9 mouse cellular contexts compared by ENCODE assay signal in genomic region chr1:193200640-193201382, GRCm38 (mm10). TPM values are rescaled to one million over a fixed set of nuclear protein-coding genes. Genes with fewer than 3 reads are reported as not detected.
DNase-seq lines count a peak whose midpoint lies in the region; ATAC-seq and TF ChIP-seq lines count a peak whose summit lies in the region.
"Had no signal": no experiment of that assay in that cellular context is flagged by ENCODE, and none has a peak within 500 bp of the region (broad histone marks: within the 10 kb centered on the region; RNA-seq: fewer than 3 reads in every experiment).

No protein-coding gene starts in this region.

- no peak for ATAC-seq in lung, postnatal 0 days
- no peak for ATAC-seq in forebrain, embryonic 13.5 days
- ATAC-seq: hindbrain, postnatal 0 days had no signal

- peak overlapping the region; percentile 95 for H3K27ac ChIP-seq in bone marrow, adult 2 months (ENCODE audit: control insufficient read depth, insufficient read depth, low read depth, low read length, poor library complexity)
- H3K27ac ChIP-seq in lung, postnatal 0 days (ENCODE audit: low read length), result peak overlapping the region; percentile 26; the same call in 1 of the 2 replicates
- no peak overlapping the region for H3K27ac ChIP-seq in limb, embryonic 10.5 days
- H3K27ac ChIP-seq in forebrain, embryonic 13.5 days, result no peak overlapping the region
- H3K27ac ChIP-seq: hindbrain, postnatal 0 days; limb, embryonic 12.5 days had no signal

- H3K9ac ChIP-seq in lung, postnatal 0 days (replicated peaks; ENCODE audit: low read depth), result no peak overlapping the region
- no peak overlapping the region for H3K9ac ChIP-seq in forebrain, embryonic 13.5 days
- H3K9ac ChIP-seq: limb, embryonic 12.5 days had no signal

- TF ChIP-seq EP300 in lung, postnatal 0 days (IDR thresholded peaks at IDR 0.05), result no peak

- H3K27me3 ChIP-seq in lung, postnatal 0 days (replicated peaks; ENCODE audit: insufficient read depth, low read length), result no peaks in the 10 kb centered on the region
- no peaks in the 10 kb centered on the region for H3K27me3 ChIP-seq in limb, embryonic 10.5 days (ENCODE audit: low read depth, poor library complexity, severe bottlenecking)
- no peaks in the 10 kb centered on the region for H3K27me3 ChIP-seq in forebrain, embryonic 13.5 days
- H3K27me3 ChIP-seq: limb, embryonic 12.5 days had no signal

- TF ChIP-seq POLR2A in bone marrow, adult 2 months (IDR thresholded peaks at IDR 0.05; ENCODE audit: borderline replicate concordance, control insufficient read depth, low read depth, low read length), result no peak

- peaks cover 2% of the 10 kb centered on the region; the same call in 1 of the 2 replicates for H3K4me1 ChIP-seq in bone marrow, adult 2 months (ENCODE audit: control insufficient read depth, insufficient read depth, low read length)
- H3K4me1 ChIP-seq in lung, postnatal 0 days (ENCODE audit: insufficient read depth, low read depth, low read length), result no peaks in the 10 kb centered on the region
- H3K4me1 ChIP-seq in limb, embryonic 10.5 days, result 0 out of 2 replicates have a peak, but pooled peaks cover 6% of the 10 kb centered on the region
- H3K4me1 ChIP-seq in forebrain, embryonic 13.5 days, result no peaks in the 10 kb centered on the region
- H3K4me1 ChIP-seq: limb, embryonic 12.5 days had no signal

- H3K9me3 ChIP-seq in lung, postnatal 0 days (ENCODE audit: low read length), result no peaks in the 10 kb centered on the region
- H3K9me3 ChIP-seq in limb, embryonic 10.5 days (replicated peaks), result no peaks in the 10 kb centered on the region
- H3K9me3 ChIP-seq in forebrain, embryonic 13.5 days (replicated peaks), result no peaks in the 10 kb centered on the region
- H3K9me3 ChIP-seq: limb, embryonic 12.5 days had no signal

- no peaks in the 10 kb centered on the region for H3K36me3 ChIP-seq in lung, postnatal 0 days (ENCODE audit: insufficient read depth, low read length)
- no peaks in the 10 kb centered on the region for H3K36me3 ChIP-seq in limb, embryonic 10.5 days
- no peaks in the 10 kb centered on the region for H3K36me3 ChIP-seq in forebrain, embryonic 13.5 days (ENCODE audit: poor library complexity, severe bottlenecking)
- H3K36me3 ChIP-seq: limb, embryonic 12.5 days had no signal

- TF ChIP-seq CTCF in bone marrow, adult 2 months (IDR thresholded peaks at IDR 0.05; ENCODE audit: control insufficient read depth, insufficient read depth, low read length), result no peak
- no peak for TF ChIP-seq CTCF in lung, postnatal 0 days (IDR thresholded peaks at IDR 0.05)

- peak overlapping the region; percentile 83 for H3K4me3 ChIP-seq in bone marrow, adult 2 months (replicated peaks; ENCODE audit: control insufficient read depth, low read depth, low read length)
- no peak overlapping the region for H3K4me3 ChIP-seq in lung, postnatal 0 days (ENCODE audit: low read depth, low read length)
- H3K4me3 ChIP-seq in limb, embryonic 10.5 days, result no peak overlapping the region
- no peak overlapping the region for H3K4me3 ChIP-seq in forebrain, embryonic 13.5 days
- H3K4me3 ChIP-seq: limb, embryonic 12.5 days had no signal

- no peak overlapping the region for H3K4me2 ChIP-seq in lung, postnatal 0 days (replicated peaks; ENCODE audit: low read depth, low read length)
- no peak overlapping the region for H3K4me2 ChIP-seq in forebrain, embryonic 13.5 days
- H3K4me2 ChIP-seq: limb, embryonic 12.5 days had no signal

- DNase-seq in CD8-positive naive resting alpha-beta T cell, adult 2 months (ENCODE audit: low read depth in 2 of 2, low spot score in 2 of 2), result peak; percentile 72 to 79
- DNase-seq in lung, postnatal 0 days (ENCODE audit: low spot score), result no peak
- peak; percentile 42 to 69 for DNase-seq in thymus, adult 18-20 months
- DNase-seq in frontal cortex, postnatal 14 days (ENCODE audit: low spot score in 2 of 2), result no peak
- DNase-seq in limb, embryonic 10.5 days (ENCODE audit: low spot score), result no peak

- 1% methylated on average over 8 of the region's 8 CpGs for WGBS in bone marrow, adult 2 months
- WGBS in lung, postnatal 0 days, result 80% methylated on average over 8 of the region's 8 CpGs
- 88% methylated on average over 8 of the region's 8 CpGs for WGBS in limb, embryonic 10.5 days
- WGBS in forebrain, embryonic 13.5 days, result 86% methylated on average over 8 of the region's 8 CpGs

RNA-seq across cellular contexts. Expression of gene Traf3ip3, which starts 0.7 kb away (rescaled TPM):
- 43.9 and 119 TPM in 2 replicates for polyA plus RNA-seq in bone marrow, adult 2 months (2011; ENCODE audit: insufficient read depth, insufficient read length, low replicate concordance, missing spikeins)
- polyA plus RNA-seq in lung, postnatal 0 days (2015; fragmentation: Nextera tagmentation; extraction: Ambion mirVana), result 3.0 and 3.6 TPM in 2 replicates
- polyA plus RNA-seq in limb, embryonic 10.5 days (2016; fragmentation: Nextera tagmentation; extraction: Ambion mirVana), result 1.0 and 1.5 TPM in 2 replicates
- polyA plus RNA-seq in forebrain, embryonic 13.5 days (2015; fragmentation: Nextera tagmentation; extraction: Ambion mirVana), result 0.58 and 1.0 TPM in 2 replicates

RNA-seq across cellular contexts. Expression of gene Lamb3, which starts 6.7 kb away (rescaled TPM):
- polyA plus RNA-seq in bone marrow, adult 2 months (2011; ENCODE audit: insufficient read depth, insufficient read length, low replicate concordance, missing spikeins), result 0.82 and 1.0 TPM in 2 replicates
- polyA plus RNA-seq in lung, postnatal 0 days (2015; fragmentation: Nextera tagmentation; extraction: Ambion mirVana), result 62.8 and 63.1 TPM in 2 replicates
- 0.40 and 0.81 TPM in 2 replicates for polyA plus RNA-seq in limb, embryonic 10.5 days (2016; fragmentation: Nextera tagmentation; extraction: Ambion mirVana)
- 0.32 and 0.55 TPM in 2 replicates for polyA plus RNA-seq in forebrain, embryonic 13.5 days (2015; fragmentation: Nextera tagmentation; extraction: Ambion mirVana)

RNA-seq across cellular contexts. Expression of gene A130010J15Rik, which starts 33.0 kb away (rescaled TPM):
- 1.8 and 2.8 TPM in 2 replicates for polyA plus RNA-seq in bone marrow, adult 2 months (2011; ENCODE audit: insufficient read depth, insufficient read length, low replicate concordance, missing spikeins)
- 8.3 and 8.4 TPM in 2 replicates for polyA plus RNA-seq in lung, postnatal 0 days (2015; fragmentation: Nextera tagmentation; extraction: Ambion mirVana)
- polyA plus RNA-seq in limb, embryonic 10.5 days (2016; fragmentation: Nextera tagmentation; extraction: Ambion mirVana), result 16.7 and 18.4 TPM in 2 replicates
- polyA plus RNA-seq in forebrain, embryonic 13.5 days (2015; fragmentation: Nextera tagmentation; extraction: Ambion mirVana), result 12.2 and 14.5 TPM in 2 replicates

RNA-seq across cellular contexts. Expression of gene Irf6, which starts 47.9 kb away (rescaled TPM):
- polyA plus RNA-seq in bone marrow, adult 2 months (2011; ENCODE audit: insufficient read depth, insufficient read length, low replicate concordance, missing spikeins), result not detected in 2 replicates
- polyA plus RNA-seq in lung, postnatal 0 days (2015; fragmentation: Nextera tagmentation; extraction: Ambion mirVana), result 14.3 and 17.0 TPM in 2 replicates
- polyA plus RNA-seq in limb, embryonic 10.5 days (2016; fragmentation: Nextera tagmentation; extraction: Ambion mirVana), result 8.0 and 8.9 TPM in 2 replicates
- polyA plus RNA-seq in forebrain, embryonic 13.5 days (2015; fragmentation: Nextera tagmentation; extraction: Ambion mirVana), result 0.63 and 0.79 TPM in 2 replicates

Comparison
In these comparisons a context has a peak if more than half of its experiments do, and no peak if none do; other contexts are left out.
1. DNase-seq: peak in CD8-positive naive resting alpha-beta T cell, adult 2 months (2 of 2) and thymus, adult 18-20 months (2 of 2); none in lung, postnatal 0 days (single experiment), frontal cortex, postnatal 14 days (0 of 2) and limb, embryonic 10.5 days (single experiment).
2. H3K27ac ChIP-seq: peak in bone marrow, adult 2 months (single experiment) and lung, postnatal 0 days (single experiment); none in limb, embryonic 10.5 days (single experiment) and forebrain, embryonic 13.5 days (single experiment).
3. RNA of gene Lamb3, which starts 6.7 kb away (polyA plus RNA-seq): 62.8 to 63.1 TPM in lung, postnatal 0 days; 0.82 to 1.0 TPM in bone marrow, adult 2 months, 0.40 to 0.81 TPM in limb, embryonic 10.5 days and 0.32 to 0.55 TPM in forebrain, embryonic 13.5 days; every median in the first group is over 10 times any median in the second.